Mouse (Mus musculus) liver, embryonic 12.5 days (tissue): ENCODE results near the gene Gm21083. TPM values are rescaled to one million over a fixed set of nuclear protein-coding genes. Genes with fewer than 3 reads are reported as not detected.

Experiments used
- polyA plus RNA-seq: library from polyadenylated mRNA; unstranded; fragments of >200 nt; fragmentation: Nextera tagmentation; extraction: Ambion mirVana; gene quantifications from 2 replicates; pipeline ENCODE4 v1.2.1, GENCODE M21; 2016

Gene Gm21083
- polyA plus RNA-seq, 1 experiment from 2014 or later, result not detected

Other genes starting within 250 kb of the Gm21083 start
- not detected in 2 replicates for gene Gm21149, start 100.8 kb upstream of the Gm21083 start, polyA plus RNA-seq
- not detected in 2 replicates for gene Gm21190, start 48.1 kb upstream of the Gm21083 start, polyA plus RNA-seq
- gene Speer4d, start 41.7 kb downstream of the Gm21083 start, polyA plus RNA-seq, result not detected in 2 replicates
- not detected in 2 replicates for gene 4930572O03Rik, start 79.7 kb downstream of the Gm21083 start, polyA plus RNA-seq
- gene Speer4c, start 136.9 kb downstream of the Gm21083 start, polyA plus RNA-seq, result not detected in 2 replicates